Mouse (Mus musculus) liver, embryonic 14.5 days (tissue): ENCODE measurements around the gene G6pd2. TPM values are rescaled to one million over a fixed set of nuclear protein-coding genes. Genes with fewer than 3 reads are reported as not detected.

Experiments
- ATAC-seq: fragments of 200-750 bp; cut with Nextera tagmentation; 2 replicates; pipeline ENCODE4 v1.8.0; 2017; ENCODE audit warnings: moderate number of reproducible peaks, mild to moderate bottlenecking, moderate library complexity; ENCODE audit not compliant: insufficient read depth
- DNase-seq, 3 experiments: peaks; one replicate each; pipeline ENCODE4 v3.0.0-alpha.2; 2012 to 2013; ENCODE audit warnings: low read depth in 3 of 3, low spot score in 3 of 3
- H3K27ac ChIP-seq: fragments of 300-500 bp; sonication (generic); 2 replicates; pipeline ENCODE4 v1.5.1; 2014; ENCODE audit warnings: moderate library complexity, mild to moderate bottlenecking, control low read depth, inconsistent platforms
- H3K27me3 ChIP-seq: fragments of 300-500 bp; sonication (generic); 2 replicates; pipeline ENCODE4 v1.6.1; 2014; ENCODE audit warnings: mild to moderate bottlenecking, low read length, moderate library complexity; ENCODE audit not compliant: control insufficient read depth, insufficient read depth
- H3K36me3 ChIP-seq: fragments of 300-500 bp; sonication (generic); replicated peaks from 2 replicates; pipeline ENCODE4 v1.6.1; 2014; ENCODE audit warnings: low read depth; ENCODE audit not compliant: control insufficient read depth, insufficient read depth
- H3K4me1 ChIP-seq, 2 experiments: fragments of 200-500 bp in 1 of 2; fragments of 300-500 bp in 1 of 2; sonication (generic) in 1 of 2; replicated peaks; 2 replicates each; pipeline ENCODE4 v1.6.1; 2012 to 2014; ENCODE audit warnings: antibody characterized with exemption in 1 of 2, inconsistent platforms in 1 of 2, low read length in 1 of 2; ENCODE audit not compliant: control insufficient read depth in 2 of 2, insufficient read depth in 2 of 2
- H3K4me2 ChIP-seq: fragments of 300-500 bp; sonication (generic); 2 replicates; pipeline ENCODE4 v1.6.1; 2014; ENCODE audit warnings: low read depth, mild to moderate bottlenecking, control low read depth, moderate library complexity
- H3K4me3 ChIP-seq, 2 experiments: fragments of 200-500 bp in 1 of 2; fragments of 300-500 bp in 1 of 2; sonication (generic) in 1 of 2; 2 replicates each; pipeline ENCODE4 v1.5.1; 2012 to 2014; ENCODE audit warnings: low read depth in 2 of 2, low read length in 2 of 2, mild to moderate bottlenecking in 2 of 2, control low read depth in 1 of 2, inconsistent platforms in 1 of 2, moderate library complexity in 1 of 2; ENCODE audit not compliant: insufficient read depth in 1 of 2
- H3K9ac ChIP-seq: fragments of 300-500 bp; sonication (generic); replicated peaks from 2 replicates; pipeline ENCODE4 v1.6.1; 2014; ENCODE audit warnings: mild to moderate bottlenecking, control low read depth, moderate library complexity
- H3K9me3 ChIP-seq: fragments of 300-500 bp; sonication (generic); 2 replicates; pipeline ENCODE4 v1.6.1; 2016; ENCODE audit warnings: low read length, mixed read lengths; ENCODE audit not compliant: control insufficient read depth
- CTCF ChIP-seq: IDR thresholded peaks from 2 replicates; pipeline ENCODE4 v1.5.1; 2016; ENCODE audit warnings: antibody characterized with exemption, low read depth, control low read depth
- EP300 ChIP-seq: IDR thresholded peaks from 2 replicates; pipeline ENCODE4 v1.6.1; 2016; ENCODE audit warnings: antibody characterized with exemption, low read depth
- WGBS: fragments of 180-500 bp; shearing (Covaris S2); extraction: QIAGEN DNeasy Blood & Tissue Kit; methylation state at CpG from one replicate; pipeline ENCODE4 v1.1.7; 2014; ENCODE audit not compliant: insufficient replicate concordance; 5-methylcytosine and 5-hydroxymethylcytosine counted together
- polyA plus RNA-seq, 2 experiments: library from polyadenylated mRNA; depleted of rRNA in 1 of 2; stranded (reverse) in 1 of 2; unstranded in 1 of 2; fragments of >200 nt; fragmentation: Nextera tagmentation in 1 of 2; extraction: Ambion mirVana in 1 of 2; gene quantifications; 2 replicates each; pipeline versions ENCODE4 v1.2.1 to v1.2.3; 2012 to 2014

Gene G6pd2
- polyA plus RNA-seq (2012; rRNA removed) (not detected in 2 replicates), polyA plus RNA-seq (2014; fragmentation: Nextera tagmentation; extraction: Ambion mirVana) (not detected in 2 replicates)

DNA sequence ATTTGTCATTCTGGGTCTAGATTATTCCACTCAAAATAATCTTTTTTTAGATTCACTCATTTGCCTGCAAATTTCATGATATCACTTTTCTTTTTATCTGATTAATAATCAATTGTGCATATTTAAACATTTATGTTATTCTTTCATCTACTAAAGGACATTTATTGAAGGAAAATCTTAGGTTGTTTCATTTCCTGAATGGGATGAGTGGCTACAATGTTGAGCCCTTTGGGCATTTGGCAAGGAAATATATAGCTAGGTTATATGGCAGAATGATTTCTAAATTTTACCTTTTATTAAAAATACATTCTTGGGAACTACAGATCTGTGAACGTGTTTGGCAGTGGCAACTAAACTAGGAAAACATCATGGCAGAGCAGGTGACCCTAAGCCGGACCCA lies at the start of gene G6pd2:
Gene G6pd2, plus strand, starts transcription at position 301 of the 400 bp plus-strand sequence.
- WGBS = 65% methylated on average over 2 of the region's 2 CpGs
- no peaks in the 10 kb centered on the region for H3K9me3 ChIP-seq
- H3K4me3 ChIP-seq = no peak within 1 kb of the TSS
- H3K9ac ChIP-seq = no peak within 1 kb of the TSS
- no peaks in the 10 kb centered on the region for H3K27me3 ChIP-seq
- H3K4me2 ChIP-seq = no peak within 1 kb of the TSS
- no peaks in the 10 kb centered on the region for H3K4me1 ChIP-seq
- H3K36me3 ChIP-seq = no peaks in the 10 kb centered on the region
- DNase-seq (no peak), ATAC-seq (no peak)
- H3K27ac ChIP-seq = no peak within 1 kb of the TSS
- no peak for TF ChIP-seq EP300

DNA sequence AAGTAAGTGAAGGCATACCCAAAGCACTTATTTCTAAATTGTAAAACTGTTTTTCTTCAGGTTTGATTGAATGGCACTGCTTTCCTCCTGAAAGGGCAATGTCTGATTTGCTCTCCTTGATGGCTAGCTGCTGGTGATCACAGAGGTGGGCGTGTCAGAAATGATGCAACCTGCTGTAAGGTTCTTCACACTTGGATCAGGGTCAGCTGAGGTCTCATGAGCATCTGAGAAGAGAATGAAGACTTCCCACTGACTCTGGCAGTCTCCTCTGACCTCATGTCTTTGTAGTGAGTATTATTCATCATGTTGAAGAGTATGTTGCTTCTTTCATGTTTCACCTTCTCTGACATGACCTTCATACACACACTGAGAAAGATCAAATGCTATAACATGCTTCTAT lies 44.4 kb upstream of the G6pd2 start:
- TF ChIP-seq EP300 = no peak
- TF ChIP-seq CTCF = no peak
- no peak overlapping the region for H3K4me2 ChIP-seq
- ATAC-seq (no peak), DNase-seq (no peak)
- H3K4me1 ChIP-seq = no peaks in the 10 kb centered on the region
- H3K9ac ChIP-seq = no peak overlapping the region
- 43% methylated on average over 1 of the region's 1 CpGs for WGBS
- no peaks in the 10 kb centered on the region for H3K9me3 ChIP-seq
- no peaks in the 10 kb centered on the region for H3K27me3 ChIP-seq
- no peaks in the 10 kb centered on the region for H3K36me3 ChIP-seq
- H3K27ac ChIP-seq = no peak overlapping the region
- H3K4me3 ChIP-seq = no peak overlapping the region

DNA sequence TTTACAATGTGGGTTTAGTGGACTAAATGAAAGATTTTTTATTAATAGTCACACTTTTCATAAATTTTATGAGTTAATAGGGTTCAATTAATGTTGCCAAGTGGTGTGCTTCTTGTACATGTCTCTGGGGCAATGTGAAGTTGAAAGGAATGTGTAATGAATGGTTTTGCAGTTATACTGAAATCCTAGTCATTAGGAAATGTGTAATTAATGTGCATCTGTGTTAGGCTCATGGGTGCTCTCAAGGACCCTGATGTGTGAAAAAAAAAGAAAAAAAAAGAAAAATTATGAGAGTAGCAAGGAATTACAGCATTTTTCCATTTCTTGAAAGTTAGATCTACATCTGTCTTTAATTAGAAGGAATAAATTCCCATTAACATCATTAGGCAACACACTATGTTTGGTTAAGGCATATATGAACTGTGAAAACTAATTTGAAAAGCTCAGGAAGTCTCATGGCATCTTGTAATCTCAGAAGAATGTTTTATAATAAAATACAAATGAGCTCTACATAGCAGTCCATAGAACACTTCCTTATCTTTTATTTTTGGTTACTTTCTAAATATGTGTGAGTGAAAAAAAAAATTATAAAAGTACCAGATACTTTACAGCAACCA lies 24.4 kb downstream of the G6pd2 start:
- H3K27ac ChIP-seq = no peak overlapping the region
- H3K4me3 ChIP-seq = no peak overlapping the region
- no peak overlapping the region for H3K4me2 ChIP-seq
- H3K27me3 ChIP-seq = no peaks in the 10 kb centered on the region
- DNase-seq (no peak), ATAC-seq (no peak)
- H3K9me3 ChIP-seq = no peaks in the 10 kb centered on the region
- no peaks in the 10 kb centered on the region for H3K4me1 ChIP-seq
- H3K36me3 ChIP-seq = no peaks in the 10 kb centered on the region
- no peak overlapping the region for H3K9ac ChIP-seq
- TF ChIP-seq CTCF (no peak), EP300 (no peak)

DNA sequence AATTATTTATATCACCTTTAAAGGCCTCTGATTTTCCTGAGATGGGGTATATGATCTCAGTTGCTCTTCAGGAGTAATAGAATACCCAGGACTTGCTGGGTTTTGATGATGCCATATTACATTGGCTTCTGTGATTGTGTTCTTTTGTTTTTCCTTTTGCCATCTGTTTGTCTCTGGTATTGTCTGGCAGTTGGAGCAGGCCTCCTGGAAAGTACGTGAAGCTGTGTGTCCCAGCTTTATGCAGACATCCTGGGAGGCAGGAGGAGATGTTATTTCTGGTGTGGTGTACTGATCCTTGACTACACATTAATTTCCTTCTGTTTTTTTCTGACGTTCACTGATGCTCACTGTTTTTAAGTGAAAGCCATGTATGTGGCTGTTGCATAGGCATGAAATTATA lies 35.3 kb downstream of the G6pd2 start:
- Histone ChIP-seq H3K4me1 (no peaks in the 10 kb centered on the region), H3K27ac (no peak overlapping the region), H3K9ac (no peak overlapping the region), H3K36me3 (no peaks in the 10 kb centered on the region), H3K4me2 (no peak overlapping the region), H3K4me3 (no peak overlapping the region), H3K27me3 (no peaks in the 10 kb centered on the region), H3K9me3 (no peaks in the 10 kb centered on the region)
- 43% methylated on average over 2 of the region's 2 CpGs for WGBS
- no peak for TF ChIP-seq CTCF
- TF ChIP-seq EP300 = no peak
- DNase-seq (no peak), ATAC-seq (no peak)
